Mouse (Mus musculus): ENCODE results near the gene Inpp1.

DNA sequence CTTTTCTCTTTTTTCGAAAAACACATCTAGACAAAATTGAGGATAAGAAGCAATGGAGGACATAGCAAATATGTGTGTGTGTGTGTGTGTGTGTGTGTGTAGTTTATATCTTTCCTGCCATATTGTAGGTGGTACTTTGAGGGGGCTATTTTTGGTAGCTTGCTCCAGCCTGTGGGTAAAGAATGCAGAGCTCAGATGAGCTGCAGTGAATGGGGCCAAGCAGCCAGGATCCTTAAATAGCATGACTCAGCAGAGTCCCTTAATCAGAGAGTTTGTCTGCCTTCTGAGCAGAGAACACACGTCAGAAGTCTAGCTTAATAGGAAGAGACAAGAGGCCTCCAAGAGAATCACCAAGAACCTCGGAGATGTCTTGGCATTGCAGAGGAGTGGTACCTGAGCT lies 64.8 kb downstream of the Inpp1 start:
- no peak for TF ChIP-seq POLR2A (IDR thresholded peaks at IDR 0.05; ENCODE audit: insufficient read length, low read depth)
- no peak for TF ChIP-seq MAX (IDR thresholded peaks at IDR 0.05; ENCODE audit: low read depth)
- no peak for TF ChIP-seq MYOD1 (IDR thresholded peaks at IDR 0.05; ENCODE audit: control insufficient read depth in 1 of 3, insufficient read length in 2 of 3, low read depth in 2 of 3)
- TF ChIP-seq E2F4 (IDR thresholded peaks at IDR 0.05; ENCODE audit: insufficient read depth): no peak
- TF ChIP-seq USF1 (IDR thresholded peaks at IDR 0.05; ENCODE audit: low read depth): no peak
- no peak for TF ChIP-seq POLR2AphosphoS2 (IDR thresholded peaks at IDR 0.05; ENCODE audit: insufficient read length, low read depth)
- no peak for TF ChIP-seq REST (IDR thresholded peaks at IDR 0.05; ENCODE audit: insufficient read depth, insufficient read length)
- no peak for TF ChIP-seq SRF (IDR thresholded peaks at IDR 0.05; ENCODE audit: control insufficient read depth, insufficient read length, low read depth)
- no peak for TF ChIP-seq CEBPB (IDR thresholded peaks at IDR 0.05; ENCODE audit: insufficient read depth, poor library complexity, severe bottlenecking)
- no peak for TF ChIP-seq TCF12 (IDR thresholded peaks at IDR 0.05; ENCODE audit: insufficient read depth, poor library complexity, severe bottlenecking)
